In the genomic region with DNA sequence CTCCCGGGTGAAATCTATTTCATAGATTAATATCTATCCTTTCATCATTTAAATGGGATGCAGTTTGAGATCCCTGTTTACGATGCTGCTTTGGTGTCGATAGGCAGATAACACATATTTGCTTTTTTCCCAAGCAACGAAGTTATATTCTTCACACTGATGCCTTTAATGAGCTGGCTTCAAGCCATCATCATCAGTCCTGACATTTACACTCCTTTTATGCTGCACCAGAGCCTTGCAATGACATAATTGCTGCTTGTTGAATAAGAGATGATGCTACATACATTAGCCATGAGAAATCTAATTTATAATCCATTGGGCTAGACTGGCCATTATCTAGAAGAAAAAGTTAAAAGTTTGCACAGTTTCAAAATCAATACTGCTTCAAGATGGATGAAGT, we compare ENCODE assay signal across 12 mouse cellular contexts.
"Had no signal": no experiment of that assay in that cellular context is flagged by ENCODE, and none has a peak within 500 bp of the region (broad histone marks: within the 10 kb centered on the region; RNA-seq: fewer than 3 reads in every experiment).

No protein-coding gene starts in this region.

- DNase-seq: kidney, adult 11 months; kidney, adult 9 months; kidney, postnatal 10 days; kidney, postnatal 4 days; left cerebral cortex, postnatal 4 days; lung, adult 18-20 months; right cerebral cortex, adult 18-20 months; right cerebral cortex, postnatal 25 days; thymus, postnatal 36 days had no signal

- H3K27me3 ChIP-seq: limb, embryonic 13.5 days; midbrain, embryonic 13.5 days had no signal

- H3K4me1 ChIP-seq: limb, embryonic 13.5 days; midbrain, embryonic 13.5 days had no signal

- H3K27ac ChIP-seq: limb, embryonic 13.5 days; liver, embryonic 14.5 days; midbrain, embryonic 13.5 days had no signal

- H3K9ac ChIP-seq: limb, embryonic 13.5 days; liver, embryonic 14.5 days; midbrain, embryonic 13.5 days had no signal

- H3K4me3 ChIP-seq: limb, embryonic 13.5 days; midbrain, embryonic 13.5 days had no signal

- ATAC-seq: midbrain, embryonic 13.5 days had no signal

- H3K9me3 ChIP-seq: limb, embryonic 13.5 days; midbrain, embryonic 13.5 days had no signal

- H3K4me2 ChIP-seq: limb, embryonic 13.5 days; midbrain, embryonic 13.5 days had no signal

- H3K36me3 ChIP-seq: limb, embryonic 13.5 days; midbrain, embryonic 13.5 days had no signal
